Comparison of ENCODE assay signal across 8 mouse cellular contexts in genomic region chr2:157561165-157561836, GRCm38 (mm10). TPM values are rescaled to one million over a fixed set of nuclear protein-coding genes. Genes with fewer than 3 reads are reported as not detected.
DNase-seq lines count a peak whose midpoint lies in the region; ATAC-seq lines count a peak whose summit lies in the region.

No protein-coding gene starts in this region.

- peak; percentile 15 to 20 for DNase-seq in spleen, postnatal 36 days (ENCODE audit: low spot score in 2 of 2)
- no peak for DNase-seq in spleen, adult 12 weeks (ENCODE audit: low spot score)
- peak; percentile 89 for DNase-seq in forebrain, embryonic 11.5 days (ENCODE audit: low spot score)
- peak; percentile 95 for DNase-seq in kidney, postnatal 10 days
- peak; percentile 47 to 79 for DNase-seq in urinary bladder, postnatal 36 days (ENCODE audit: low spot score in 2 of 2)

- peak overlapping the region; percentile 63 for H3K4me2 ChIP-seq in forebrain, embryonic 11.5 days (ENCODE audit: low read depth, low read length, severe bottlenecking)
- peak overlapping the region; percentile 85 for H3K4me2 ChIP-seq in heart, embryonic 16.5 days (ENCODE audit: low read depth, low read length)
- H3K4me2 ChIP-seq in liver, embryonic 15.5 days = peak overlapping the region; percentile 46
- H3K4me2 ChIP-seq in neural tube, embryonic 12.5 days (replicated peaks) = peak overlapping the region; percentile 69

- peak; percentile 66 for ATAC-seq in forebrain, embryonic 11.5 days (replicated peaks; ENCODE audit: low FRiP score)
- peak; percentile 80 for ATAC-seq in heart, embryonic 16.5 days (replicated peaks; ENCODE audit: extremely low read depth, insufficient read depth, low FRiP score)
- peak; percentile 45; the same call in 1 of the 2 replicates for ATAC-seq in liver, embryonic 15.5 days (ENCODE audit: insufficient read depth)
- ATAC-seq in neural tube, embryonic 12.5 days (ENCODE audit: low FRiP score, low read depth) = peak; percentile 43; the same call in 1 of the 2 replicates

- peaks cover 29% of the 10 kb centered on the region for H3K36me3 ChIP-seq in forebrain, embryonic 11.5 days (ENCODE audit: control insufficient read depth, insufficient read depth, low read length)
- peaks cover 43% of the 10 kb centered on the region for H3K36me3 ChIP-seq in heart, embryonic 16.5 days (ENCODE audit: control insufficient read depth, insufficient read depth)
- peaks cover 14% of the 10 kb centered on the region; the same call in 1 of the 2 replicates for H3K36me3 ChIP-seq in liver, embryonic 15.5 days (replicated peaks)
- peaks cover 57% of the 10 kb centered on the region for H3K36me3 ChIP-seq in neural tube, embryonic 12.5 days

- H3K4me1 ChIP-seq in forebrain, embryonic 11.5 days (replicated peaks; ENCODE audit: control insufficient read depth, insufficient read depth, low read length) = peaks cover 8% of the 10 kb centered on the region; the same call in 1 of the 2 replicates
- H3K4me1 ChIP-seq in heart, embryonic 16.5 days (ENCODE audit: control insufficient read depth, insufficient read depth, low read length) = peaks cover 19% of the 10 kb centered on the region
- peaks cover 24% of the 10 kb centered on the region for H3K4me1 ChIP-seq in liver, embryonic 15.5 days (replicated peaks)
- H3K4me1 ChIP-seq in neural tube, embryonic 12.5 days = peaks cover 26% of the 10 kb centered on the region

- H3K9me3 ChIP-seq in forebrain, embryonic 11.5 days (ENCODE audit: control insufficient read depth, low read length) = peaks cover 26% of the 10 kb centered on the region
- peaks cover 27% of the 10 kb centered on the region for H3K9me3 ChIP-seq in heart, embryonic 16.5 days (replicated peaks; ENCODE audit: control insufficient read depth, low read length)
- H3K9me3 ChIP-seq in liver, embryonic 15.5 days (replicated peaks) = no peaks in the 10 kb centered on the region
- H3K9me3 ChIP-seq in neural tube, embryonic 12.5 days = peaks cover 37% of the 10 kb centered on the region

- H3K27ac ChIP-seq in forebrain, embryonic 11.5 days (ENCODE audit: low read depth, low read length) = peak overlapping the region; percentile 84
- H3K27ac ChIP-seq in heart, embryonic 16.5 days (ENCODE audit: low read length) = no peak overlapping the region
- no peak overlapping the region for H3K27ac ChIP-seq in liver, embryonic 15.5 days (replicated peaks)
- peak overlapping the region; percentile 9; the same call in 1 of the 2 replicates for H3K27ac ChIP-seq in neural tube, embryonic 12.5 days

- H3K27me3 ChIP-seq in forebrain, embryonic 11.5 days (ENCODE audit: control insufficient read depth, insufficient read depth, low read length) = no peaks in the 10 kb centered on the region
- H3K27me3 ChIP-seq in heart, embryonic 16.5 days (ENCODE audit: control insufficient read depth, insufficient read depth, low read length) = no peaks in the 10 kb centered on the region
- H3K27me3 ChIP-seq in liver, embryonic 15.5 days = peaks cover 42% of the 10 kb centered on the region
- no peaks in the 10 kb centered on the region for H3K27me3 ChIP-seq in neural tube, embryonic 12.5 days (replicated peaks)

- 55% methylated on average over 27 of the region's 27 CpGs for WGBS in forebrain, embryonic 11.5 days
- WGBS in heart, embryonic 16.5 days = 58% methylated on average over 27 of the region's 27 CpGs
- WGBS in liver, embryonic 15.5 days (ENCODE audit: insufficient replicate concordance) = 52% methylated on average over 27 of the region's 27 CpGs
- 55% methylated on average over 26 of the region's 27 CpGs for WGBS in neural tube, embryonic 12.5 days

- peak overlapping the region; percentile 63 for H3K9ac ChIP-seq in forebrain, embryonic 11.5 days (ENCODE audit: low read length)
- H3K9ac ChIP-seq in heart, embryonic 16.5 days (ENCODE audit: low read length) = peak overlapping the region; percentile 21; the same call in 1 of the 2 replicates
- no peak overlapping the region for H3K9ac ChIP-seq in liver, embryonic 15.5 days
- peak overlapping the region; percentile 60 for H3K9ac ChIP-seq in neural tube, embryonic 12.5 days

- peak overlapping the region; percentile 61 for H3K4me3 ChIP-seq in forebrain, embryonic 11.5 days (ENCODE audit: low read depth, low read length)
- peak overlapping the region; percentile 48 for H3K4me3 ChIP-seq in heart, embryonic 16.5 days (ENCODE audit: low read length)
- no peak overlapping the region for H3K4me3 ChIP-seq in liver, embryonic 15.5 days (replicated peaks)
- H3K4me3 ChIP-seq in neural tube, embryonic 12.5 days = peak overlapping the region; percentile 46

RNA-seq across cellular contexts. Expression of gene Nnat, which starts 1.4 kb away (rescaled TPM):
- polyA plus RNA-seq in forebrain, embryonic 11.5 days (2014; fragmentation: Nextera tagmentation; extraction: Ambion mirVana) = 2,785 and 3,035 TPM in 2 replicates
- polyA plus RNA-seq in heart, embryonic 16.5 days (2015; fragmentation: Nextera tagmentation; extraction: Ambion mirVana) = 41.5 and 80.2 TPM in 2 replicates
- 15.5 and 17.1 TPM in 2 replicates for polyA plus RNA-seq in liver, embryonic 15.5 days (2015; fragmentation: Nextera tagmentation; extraction: Ambion mirVana)
- 3,228 and 3,444 TPM in 2 replicates for polyA plus RNA-seq in neural tube, embryonic 12.5 days (2016; fragmentation: Nextera tagmentation; extraction: Ambion mirVana)

RNA-seq across cellular contexts. Expression of gene Blcap, which starts 9.8 kb away (rescaled TPM):
- polyA plus RNA-seq in forebrain, embryonic 11.5 days (2014; fragmentation: Nextera tagmentation; extraction: Ambion mirVana) = 111 and 123 TPM in 2 replicates
- polyA plus RNA-seq in heart, embryonic 16.5 days (2015; fragmentation: Nextera tagmentation; extraction: Ambion mirVana) = 45.4 and 46.7 TPM in 2 replicates
- 8.0 and 9.9 TPM in 2 replicates for polyA plus RNA-seq in liver, embryonic 15.5 days (2015; fragmentation: Nextera tagmentation; extraction: Ambion mirVana)
- 115 and 120 TPM in 2 replicates for polyA plus RNA-seq in neural tube, embryonic 12.5 days (2016; fragmentation: Nextera tagmentation; extraction: Ambion mirVana)

Comparison
In these comparisons a context has a peak if more than half of its experiments do, and no peak if none do; other contexts are left out.
1. H3K27ac ChIP-seq: peak in forebrain, embryonic 11.5 days (single experiment) and neural tube, embryonic 12.5 days (single experiment); none in heart, embryonic 16.5 days (single experiment) and liver, embryonic 15.5 days (single experiment).
2. RNA of gene Nnat, which starts 1.4 kb away (polyA plus RNA-seq): 3,228 to 3,444 TPM in neural tube, embryonic 12.5 days and 2,785 to 3,035 TPM in forebrain, embryonic 11.5 days; 41.5 to 80.2 TPM in heart, embryonic 16.5 days and 15.5 to 17.1 TPM in liver, embryonic 15.5 days; every median in the first group is over 10 times any median in the second.
3. Peak in every context shown above with its lines, with median percentiles within 50 percentile points of each other: ATAC-seq and H3K4me2 ChIP-seq.